Mouse (Mus musculus): Measurements from ENCODE around the gene Fam222b.

The Fam222b gene

GRCm38 (mm10) chr11:78094504-78095143, at the start of gene Fam222b:
TSS of gene Fam222b (plus strand) at chr11:78094660.
- ChIA-PET POLR2A (interaction anchor here (0.5 to 6.3 kb wide), 69 partner anchors 8 to 266 kb away, joined by 3 to 74 read pairs (median 4); partner anchors contain the start of genes Eral1 (in 4 of the 4), Rpl23a (in 3 of the 4), Flot2 (in 1 of the 4) and Nek8 (in 1 of the 4)), CTCF (interaction anchor here in 3 of 4 experiments (0.8 to 2.0 kb wide), 12 partner anchors 8 to 359 kb away, joined by 3 to 14 read pairs (median 4); partner anchors contain the start of genes Dhrs13 (in 1 of the 3) and Eral1 (in 1 of the 3))

DNA sequence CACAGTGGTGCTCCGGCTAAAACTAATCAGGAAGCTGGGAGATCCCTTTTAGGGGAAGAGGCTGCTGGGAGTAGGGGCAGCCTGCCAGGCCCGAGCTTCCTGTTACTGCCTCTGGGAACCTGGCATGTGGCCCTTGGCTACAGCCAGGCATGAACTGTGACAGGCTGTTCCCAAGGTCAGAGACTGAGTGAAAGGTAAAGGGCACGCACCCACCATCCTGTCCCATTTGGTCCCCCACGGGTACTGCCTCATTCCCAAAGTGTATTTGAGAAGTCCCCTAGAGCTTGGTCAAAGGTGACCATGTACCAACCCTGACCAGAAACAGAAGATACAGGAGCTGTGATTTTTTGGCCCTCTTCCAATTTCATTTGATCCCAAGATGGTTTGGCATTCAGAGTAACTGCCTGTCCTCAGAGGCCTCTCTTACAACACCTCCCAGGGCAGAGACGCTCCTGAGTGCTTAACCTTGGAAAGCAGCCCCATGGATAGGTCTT, 49.7 kb upstream of the Fam222b start:
- POLR2A ChIA-PET = interaction anchor here (0.6 to 2.1 kb wide), 31 partner anchors 9 to 438 kb away, joined by 3 to 10 read pairs (median 3); partner anchors contain the start of genes Rpl23a (in 2 of the 4), Eral1 (in 1 of the 4), Fam222b (in 1 of the 4) and Nek8 (in 1 of the 4)

DNA sequence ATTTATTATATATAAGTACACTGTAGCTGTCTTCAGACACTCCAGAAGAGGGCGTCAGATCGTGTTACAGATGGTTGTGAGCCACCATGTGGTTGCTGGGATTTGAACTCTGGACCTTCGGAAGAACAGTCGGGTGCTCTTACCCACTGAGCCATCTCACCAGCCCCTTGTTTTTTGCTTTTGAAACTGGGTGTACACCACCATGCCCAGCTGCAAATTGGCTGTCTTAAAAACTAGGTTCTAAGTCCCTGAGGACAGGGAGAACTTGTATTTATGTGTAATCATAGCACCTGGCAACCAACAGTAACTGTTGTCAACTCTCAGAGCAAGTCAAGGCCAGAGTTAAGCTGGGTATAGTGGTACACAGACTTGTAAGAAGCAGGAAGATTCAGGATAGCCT, 45.8 kb upstream of the Fam222b start:
- POLR2A ChIA-PET = interaction anchor here in 2 of 4 experiments (0.8 to 1.9 kb wide), 5 partner anchors 11 to 123 kb away, joined by 3 to 11 read pairs (median 4); partner anchors contain the start of genes Eral1 (in 1 of the 2) and Flot2 (in 1 of the 2)
- CTCF ChIA-PET = interaction anchor here in 3 of 4 experiments (0.6 to 1.4 kb wide), 6 partner anchors 17 to 232 kb away, joined by 3 to 16 read pairs (median 4); no protein-coding TSS in a partner anchor

More for the DNA sequence above, 49.7 kb upstream of the Fam222b start:
- CTCF ChIA-PET = interaction anchor here in 3 of 4 experiments (0.5 to 1.6 kb wide), 9 partner anchors 11 to 133 kb away, joined by 3 to 7 read pairs (median 3); no protein-coding TSS in a partner anchor

GRCm38 (mm10) chr11:78053078-78053477, 41.4 kb upstream of the Fam222b start:
- ChIA-PET CTCF (interaction anchor here in 1 of 4 experiments (0.6 kb wide), 1 partner anchor 71 kb away, joined by 3 read pairs; no protein-coding TSS in a partner anchor), POLR2A (interaction anchor here in 2 of 4 experiments (1.2 to 1.9 kb wide), 3 partner anchors 15 to 130 kb away, joined by 4 to 5 read pairs (median 5); partner anchors contain the start of genes Flot2 (in 1 of the 2) and Rpl23a (in 1 of the 2))

DNA sequence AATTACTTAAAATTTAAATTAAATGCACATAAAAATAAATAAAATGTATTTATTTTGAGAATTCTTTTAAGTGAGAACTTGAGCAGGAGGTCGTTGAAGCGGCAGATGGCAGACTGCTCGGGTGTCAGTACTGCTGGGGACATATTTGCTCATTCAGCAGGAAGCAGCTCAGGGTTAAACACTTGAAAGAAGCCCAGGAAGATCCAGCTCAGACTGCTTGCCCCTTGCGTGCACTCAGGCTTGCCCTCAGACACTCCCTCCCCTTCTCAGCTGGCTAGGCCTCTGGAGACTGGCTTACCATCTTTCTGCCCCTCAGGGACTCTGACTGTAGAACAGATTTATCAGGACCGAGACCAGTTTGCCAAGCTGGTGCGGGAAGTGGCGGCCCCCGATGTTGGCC, 37.5 kb upstream of the Fam222b start:
- ChIA-PET POLR2A (interaction anchor here in 3 of 4 experiments (0.6 to 3.0 kb wide), 24 partner anchors 10 to 217 kb away, joined by 3 to 13 read pairs (median 4); partner anchors contain the start of genes Eral1 (in 2 of the 3), Nek8 (in 2 of the 3), Tlcd1 (in 2 of the 3) and Fam222b (in 1 of the 3)), CTCF (interaction anchor here (0.6 to 1.8 kb wide), 11 partner anchors 12 to 231 kb away, joined by 3 to 7 read pairs (median 3); partner anchors contain the start of gene Eral1 (in 1 of the 4))

DNA sequence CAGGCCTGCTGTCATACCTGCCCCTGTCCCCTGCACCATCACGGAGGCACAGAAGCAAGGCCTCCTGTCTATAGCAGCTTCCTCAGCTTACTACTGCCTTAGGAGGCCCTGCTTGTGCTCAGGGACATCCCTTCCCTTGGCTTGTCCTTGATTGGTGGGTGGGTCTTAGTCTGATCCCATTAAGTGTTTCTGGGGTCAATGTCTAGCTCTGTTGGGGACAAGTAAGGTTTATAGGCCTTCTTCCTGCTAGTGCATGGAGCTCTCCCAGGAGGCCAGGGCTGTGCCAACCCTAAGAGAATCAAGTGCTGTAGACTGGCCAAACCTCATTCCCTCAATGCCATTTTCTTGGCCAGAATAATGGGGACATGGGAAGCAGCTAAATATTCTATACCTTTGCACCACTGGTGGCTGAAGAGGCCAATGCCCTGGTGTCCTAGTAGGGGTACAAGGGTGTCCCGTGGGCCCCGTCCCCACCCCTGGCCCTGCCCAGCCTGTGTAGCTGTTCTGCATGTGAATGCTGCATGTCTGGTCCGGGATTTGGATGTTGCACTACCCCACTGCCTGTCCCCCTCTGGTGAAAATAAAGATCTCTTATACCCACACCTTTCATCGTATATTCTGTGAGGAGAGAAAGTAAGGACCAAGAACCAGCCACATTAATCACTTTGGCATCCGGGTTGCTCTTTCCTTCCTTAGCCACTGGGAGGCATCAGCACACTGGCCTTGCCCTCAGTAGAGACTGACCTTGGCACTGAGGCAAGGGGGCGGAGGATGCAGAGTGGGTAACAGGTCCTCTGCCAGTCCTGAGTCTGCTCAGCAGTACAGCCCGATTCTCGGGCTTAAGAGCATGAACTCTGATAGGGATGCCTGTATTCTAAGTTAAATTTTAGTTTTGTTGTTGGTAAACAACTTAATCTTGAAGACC, 34.4 kb upstream of the Fam222b start:
- POLR2A ChIA-PET = interaction anchor here in 1 of 4 experiments (0.7 to 1.0 kb wide), 4 partner anchors 8 to 23 kb away, joined by 3 to 4 read pairs (median 3); partner anchors contain the start of gene Eral1
- CTCF ChIA-PET = interaction anchor here in 1 of 4 experiments (1.1 kb wide), 1 partner anchor 116 kb away, joined by 3 read pairs; the partner anchor contains the start of genes Nek8 and Tlcd1

GRCm38 (mm10) chr11:78062563-78062962, 31.9 kb upstream of the Fam222b start:
- POLR2A ChIA-PET = no interaction called here

GRCm38 (mm10) chr11:78065906-78066305, 28.6 kb upstream of the Fam222b start:
- ChIA-PET POLR2A (interaction anchor here in 3 of 4 experiments (0.6 to 1.4 kb wide), 3 partner anchors 15 to 49 kb away, joined by 4 to 5 read pairs (median 5); partner anchors contain the start of genes Eral1 (in 1 of the 3) and Fam222b (in 1 of the 3)), CTCF (interaction anchor here in 1 of 4 experiments (0.6 kb wide), 1 partner anchor 43 kb away, joined by 3 read pairs; no protein-coding TSS in a partner anchor)

More at GRCm38 (mm10) chr11:78062563-78062962, 31.9 kb upstream of the Fam222b start:
- CTCF ChIA-PET = no interaction called here

DNA sequence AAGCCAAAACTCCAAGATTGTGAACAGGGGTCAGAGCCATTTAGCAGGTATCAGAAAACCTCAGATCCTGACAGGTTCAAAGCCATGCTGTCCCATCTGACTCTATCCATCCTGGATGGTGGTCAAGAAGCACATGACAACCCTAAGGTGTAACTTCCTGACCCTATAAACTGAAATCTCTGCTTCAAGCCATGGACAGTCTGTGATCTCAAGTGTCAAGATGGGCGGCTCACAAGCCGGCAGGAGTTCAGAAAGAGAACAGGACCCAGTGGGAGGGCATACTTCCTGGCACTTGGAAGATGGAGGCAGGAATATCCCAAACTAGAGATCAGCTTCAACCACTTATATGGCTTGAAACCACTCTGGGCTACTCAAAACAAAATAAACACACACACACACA, 27.8 kb upstream of the Fam222b start:
- CTCF ChIA-PET = interaction anchor here in 2 of 4 experiments (0.6 to 1.2 kb wide), 2 partner anchors 42 to 47 kb away, joined by 3 read pairs; no protein-coding TSS in a partner anchor
- POLR2A ChIA-PET = interaction anchor here in 2 of 4 experiments (0.5 to 2.3 kb wide), 3 partner anchors 9 to 264 kb away, joined by 4 to 10 read pairs (median 6); partner anchors contain the start of gene Fam222b (in 1 of the 2)

DNA sequence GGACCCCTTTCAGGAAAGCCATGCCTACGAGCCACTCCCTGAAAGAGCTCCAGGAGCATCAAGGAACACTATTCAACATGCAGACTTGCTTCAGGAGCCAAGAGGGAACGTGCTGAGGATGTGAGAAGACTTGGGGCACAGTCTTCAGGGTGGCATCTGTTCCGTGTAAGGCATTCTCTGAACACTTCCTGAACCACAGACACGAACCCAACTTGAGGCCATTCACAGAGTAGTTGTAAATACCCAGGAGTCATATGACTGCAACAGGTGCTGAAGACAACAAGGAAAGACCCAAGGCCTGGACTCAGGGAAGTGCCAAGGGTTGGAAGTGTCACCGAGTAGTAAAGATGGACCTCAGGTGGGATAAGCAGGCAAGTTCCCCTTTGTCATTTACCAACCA, 26.9 kb upstream of the Fam222b start:
- ChIA-PET POLR2A (interaction anchor here in 2 of 4 experiments (0.5 to 2.3 kb wide), 5 partner anchors 10 to 459 kb away, joined by 3 to 9 read pairs (median 5); partner anchors contain the start of genes Eral1 (in 1 of the 2) and Rpl23a (in 1 of the 2)), CTCF (interaction anchor here in 3 of 4 experiments (0.7 to 1.4 kb wide), 3 partner anchors 35 to 48 kb away, joined by 3 read pairs; no protein-coding TSS in a partner anchor)

- POLR2A ChIA-PET = interaction anchor here in 3 of 4 experiments (0.6 to 2.3 kb wide), 8 partner anchors 11 to 1306 kb away, joined by 3 to 12 read pairs (median 5); partner anchors contain the start of genes Eral1 (in 2 of the 3) and Rpl23a (in 2 of the 3)
Measured at GRCm38 (mm10) chr11:78069130-78069529, 25.3 kb upstream of the Fam222b start.

DNA sequence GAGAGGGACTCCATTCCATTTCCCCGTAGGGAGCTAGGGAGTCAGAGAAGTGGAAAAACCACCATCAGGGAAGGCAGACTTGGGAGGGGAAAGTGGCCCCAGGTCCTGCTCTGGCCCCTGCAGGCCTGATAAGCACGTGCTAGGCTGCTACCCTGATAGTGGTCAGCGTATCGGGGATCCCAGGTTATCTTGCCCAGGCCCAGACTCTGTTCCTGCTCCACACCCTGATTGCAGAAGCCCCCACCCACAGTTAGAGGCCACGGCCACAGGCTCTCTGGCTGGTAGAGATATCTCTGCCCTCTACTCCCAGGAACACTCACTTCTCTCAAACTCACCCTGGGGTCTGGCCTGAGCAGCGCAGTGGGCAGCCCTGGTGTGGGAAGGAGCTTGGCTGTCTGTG, 24.8 kb upstream of the Fam222b start:
- ChIA-PET CTCF (interaction anchor here in 3 of 4 experiments (0.6 to 1.1 kb wide), 5 partner anchors 11 to 230 kb away, joined by 3 to 5 read pairs (median 3); partner anchors contain the start of gene Eral1 (in 1 of the 3)), POLR2A (interaction anchor here in 2 of 4 experiments (0.8 to 3.6 kb wide), 11 partner anchors 10 to 120 kb away, joined by 3 to 22 read pairs (median 5); partner anchors contain the start of genes Eral1 (in 2 of the 2), Fam222b (in 2 of the 2) and Rpl23a (in 2 of the 2))

More at GRCm38 (mm10) chr11:78069130-78069529, 25.3 kb upstream of the Fam222b start:
- CTCF ChIA-PET = interaction anchor here in 2 of 4 experiments (0.6 to 1.1 kb wide), 6 partner anchors 11 to 231 kb away, joined by 3 to 6 read pairs (median 3); no protein-coding TSS in a partner anchor

DNA sequence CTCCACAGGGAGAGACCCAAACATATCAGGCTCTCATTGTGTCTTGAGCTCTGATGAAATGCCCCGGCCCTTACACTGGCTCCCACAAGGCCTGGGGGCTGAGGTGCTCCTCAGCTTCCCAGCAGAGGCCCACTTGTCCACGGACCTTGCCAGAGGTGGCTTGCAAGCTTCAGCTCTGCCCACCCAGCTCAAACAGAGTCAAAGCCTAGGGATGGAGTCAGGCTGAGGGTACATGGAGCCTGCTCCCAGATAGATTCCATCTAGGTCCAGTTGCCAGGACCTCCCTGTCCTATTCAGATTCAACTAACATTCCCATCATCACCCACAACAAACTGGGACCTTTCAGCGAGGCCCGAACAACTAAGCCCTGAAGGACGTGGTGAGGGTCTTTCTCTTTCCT, 22.5 kb upstream of the Fam222b start:
- POLR2A ChIA-PET = interaction anchor here in 3 of 4 experiments (0.5 to 3.6 kb wide), 31 partner anchors 8 to 412 kb away, joined by 3 to 25 read pairs (median 4); partner anchors contain the start of genes Eral1 (in 3 of the 3), Fam222b (in 2 of the 3), Rpl23a (in 2 of the 3) and Aldoc (in 1 of the 3)
- CTCF ChIA-PET = interaction anchor here in 3 of 4 experiments (0.5 to 1.5 kb wide), 12 partner anchors 9 to 440 kb away, joined by 3 to 7 read pairs (median 4); partner anchors contain the start of genes Eral1 (in 1 of the 3), Poldip2 (in 1 of the 3) and Tmem199 (in 1 of the 3)

GRCm38 (mm10) chr11:78072425-78073130, 21.9 kb upstream of the Fam222b start:
- ChIA-PET CTCF (interaction anchor here in 3 of 4 experiments (0.5 to 1.5 kb wide), 13 partner anchors 8 to 439 kb away, joined by 3 to 7 read pairs (median 3); partner anchors contain the start of genes Eral1 (in 1 of the 3), Poldip2 (in 1 of the 3) and Tmem199 (in 1 of the 3)), POLR2A (interaction anchor here in 3 of 4 experiments (0.6 to 3.6 kb wide), 35 partner anchors 8 to 411 kb away, joined by 3 to 25 read pairs (median 4); partner anchors contain the start of genes Eral1 (in 3 of the 3), Fam222b (in 2 of the 3), Rpl23a (in 2 of the 3) and Aldoc (in 1 of the 3))

Data from embryonic stem cell, embryonic (primary cell).